Mouse (Mus musculus) kidney, adult 2 months (tissue): Measurements from ENCODE around the gene Uck1. TPM values are rescaled to one million over a fixed set of nuclear protein-coding genes. Genes with fewer than 3 reads are reported as not detected.
"Not testable (repeated sequence)": the region's sequence is repeated elsewhere in the genome, so short reads cannot be mapped to it uniquely, and the experiment has no call there.

Experiments
- DNase-seq: peaks from one replicate; pipeline ENCODE4 v3.0.0; 2021
- H3K27ac ChIP-seq: fragments of 200-500 bp; 2 replicates; pipeline ENCODE4 v1.5.1; 2012; ENCODE audit warnings: low read depth, low read length, control low read depth, inconsistent platforms; ENCODE audit not compliant: insufficient read depth
- H3K27me3 ChIP-seq: fragments of 200-500 bp; replicated peaks from 2 replicates; pipeline ENCODE4 v1.6.1; 2012; ENCODE audit warnings: mild to moderate bottlenecking, moderate library complexity, low read length, inconsistent platforms; ENCODE audit not compliant: control insufficient read depth, insufficient read depth
- H3K36me3 ChIP-seq: fragments of 200-500 bp; 2 replicates; pipeline ENCODE4 v1.6.1; 2012; ENCODE audit warnings: mild to moderate bottlenecking, moderate library complexity, low read length, inconsistent platforms; ENCODE audit not compliant: control insufficient read depth, insufficient read depth
- H3K4me1 ChIP-seq: fragments of 200-500 bp; 2 replicates; pipeline ENCODE4 v1.6.1; 2011; ENCODE audit warnings: low read length; ENCODE audit not compliant: control insufficient read depth, insufficient read depth
- H3K4me3 ChIP-seq: fragments of 200-500 bp; 2 replicates; pipeline ENCODE4 v1.5.1; 2011; ENCODE audit warnings: mild to moderate bottlenecking, low read depth, low read length, control low read depth; ENCODE audit not compliant: insufficient read depth
- CTCF ChIP-seq: fragments of 200-500 bp; conservative IDR thresholded peaks from 2 replicates; pipeline ENCODE4 v1.5.1; 2011; ENCODE audit warnings: low read depth, mild to moderate bottlenecking, control low read depth, low read length, moderate library complexity, mixed read lengths; ENCODE audit not compliant: insufficient read depth, insufficient read length
- POLR2A ChIP-seq: fragments of 200-500 bp; IDR thresholded peaks from one replicate; pipeline ENCODE4 v1.6.1; 2011; ENCODE audit warnings: low read depth, low read length, control low read depth
- WGBS: fragments of 180-500 bp; shearing (Covaris S2); methylation state at CpG from one replicate; pipeline ENCODE4 v1.1.7; 2018; 5-methylcytosine and 5-hydroxymethylcytosine counted together
- polyA plus RNA-seq: library from polyadenylated mRNA; depleted of rRNA; stranded (reverse); fragments of >200 nt; gene quantifications from 2 replicates; pipeline ENCODE4 v1.2.3, GENCODE M21; 2012

Gene Uck1
- polyA plus RNA-seq, 1 experiment: 134 TPM

DNA sequence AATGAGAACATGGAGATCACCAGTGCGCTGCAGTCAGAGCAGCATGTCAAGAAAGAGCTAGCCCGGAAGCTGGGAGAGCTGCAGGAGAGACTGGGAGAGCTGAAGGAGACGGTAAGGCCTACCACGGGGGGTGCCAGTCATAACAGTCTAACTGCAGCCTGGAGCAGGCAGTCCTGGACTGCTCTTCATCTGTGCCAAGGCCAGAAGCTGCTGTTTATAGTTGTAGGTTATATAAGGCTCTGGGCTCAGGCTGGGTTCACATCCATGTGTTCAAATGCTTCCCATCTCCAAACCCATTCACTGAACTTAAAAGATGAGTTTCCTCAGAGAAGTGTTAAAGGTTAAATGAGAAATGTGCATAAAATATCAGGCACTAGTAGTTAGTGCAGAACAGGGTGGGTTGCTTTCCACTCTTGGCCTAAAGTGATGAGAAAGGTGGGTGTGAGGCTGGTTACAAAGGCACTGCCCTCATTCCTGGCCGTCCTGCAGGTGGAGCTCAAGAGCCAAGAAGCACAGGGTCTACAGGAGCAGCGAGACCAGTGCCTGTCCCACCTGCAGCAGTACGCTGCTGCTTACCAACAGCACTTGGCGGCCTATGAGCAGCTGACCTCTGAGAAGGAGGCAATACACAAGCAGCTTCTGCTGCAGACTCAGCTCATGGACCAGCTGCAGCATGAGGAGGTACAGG lies 44.3 kb upstream of the Uck1 start:
- no peaks in the 10 kb centered on the region for H3K36me3 ChIP-seq
- H3K4me1 ChIP-seq: no peaks in the 10 kb centered on the region
- 61% methylated on average over 8 of the region's 8 CpGs for WGBS
- H3K27me3 ChIP-seq: no peaks in the 10 kb centered on the region
- peak; percentile 43 for DNase-seq
- H3K4me3 ChIP-seq: no peak overlapping the region
- no peak for TF ChIP-seq POLR2A
- peak; percentile 74 for TF ChIP-seq CTCF
- H3K27ac ChIP-seq: no peak overlapping the region

DNA sequence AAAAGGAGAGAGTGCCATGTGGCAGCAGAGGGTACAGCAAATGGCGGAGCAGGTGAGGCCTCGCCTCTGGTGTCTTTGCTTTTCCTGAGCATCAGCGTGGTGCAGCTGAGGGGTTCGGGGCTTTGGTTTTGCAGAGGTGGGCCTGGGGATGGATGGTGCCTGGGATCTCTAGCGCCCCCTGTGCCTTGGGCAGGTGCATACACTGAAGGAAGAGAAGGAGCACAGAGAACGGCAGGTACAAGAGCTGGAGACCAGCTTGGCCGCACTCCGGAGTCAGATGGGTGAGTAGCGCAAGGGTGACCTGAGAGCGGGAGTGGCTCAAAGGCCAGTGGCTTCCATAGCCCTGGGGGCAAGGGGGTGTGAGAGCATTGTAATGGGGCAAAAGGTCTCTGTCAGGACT lies 43.0 kb upstream of the Uck1 start:
- TF ChIP-seq POLR2A: no peak
- peak; percentile 34 for TF ChIP-seq CTCF
- H3K4me1 ChIP-seq: no peaks in the 10 kb centered on the region
- no peaks in the 10 kb centered on the region for H3K27me3 ChIP-seq
- H3K27ac ChIP-seq: no peak overlapping the region
- 90% methylated on average over 10 of the region's 10 CpGs for WGBS
- H3K4me3 ChIP-seq: no peak overlapping the region
- H3K36me3 ChIP-seq: no peaks in the 10 kb centered on the region
- no peak for DNase-seq

GRCm38 (mm10) chr2:32299469-32299868 lies 39.5 kb upstream of the Uck1 start:
- no peaks in the 10 kb centered on the region for H3K36me3 ChIP-seq
- no peaks in the 10 kb centered on the region for H3K27me3 ChIP-seq
- TF ChIP-seq POLR2A (no peak), CTCF (no peak)
- H3K4me1 ChIP-seq: no peaks in the 10 kb centered on the region
- 92% methylated on average over 4 of the region's 4 CpGs for WGBS
- DNase-seq: no peak
- H3K4me3 ChIP-seq: no peak overlapping the region
- no peak overlapping the region for H3K27ac ChIP-seq

GRCm38 (mm10) chr2:32295842-32296241 lies 35.9 kb upstream of the Uck1 start:
- H3K27ac ChIP-seq, H3K4me1 ChIP-seq, H3K36me3 ChIP-seq, H3K27me3 ChIP-seq, DNase-seq, H3K4me3 ChIP-seq: not testable (repeated sequence)
- 74% methylated on average over 2 of the region's 2 CpGs for WGBS

DNA sequence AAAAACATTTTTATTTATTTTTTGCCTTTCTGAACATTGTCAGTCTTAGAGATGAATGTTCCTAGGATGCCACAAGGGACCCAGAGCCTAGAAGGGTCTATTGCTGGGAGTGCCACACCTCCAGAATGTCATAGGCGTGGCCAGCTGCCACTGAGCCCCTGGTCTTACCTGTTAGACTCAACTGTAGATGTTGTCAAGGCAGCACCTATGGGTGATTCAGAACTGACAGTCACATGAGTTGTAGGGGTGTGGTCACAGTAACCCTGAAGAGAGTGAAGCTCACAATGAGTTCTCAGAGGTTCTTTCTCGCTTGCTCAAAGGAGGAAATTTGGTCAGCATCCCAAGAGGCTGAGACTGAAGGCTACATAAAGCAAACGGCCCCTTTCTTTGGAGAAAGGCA lies 35.3 kb upstream of the Uck1 start:
- DNase-seq: no peak
- H3K4me1 ChIP-seq: no peaks in the 10 kb centered on the region
- no peaks in the 10 kb centered on the region for H3K27me3 ChIP-seq
- no peak overlapping the region for H3K4me3 ChIP-seq
- WGBS: 89% methylated on average over 3 of the region's 3 CpGs
- no peak overlapping the region for H3K27ac ChIP-seq
- H3K36me3 ChIP-seq: no peaks in the 10 kb centered on the region; the same call in 1 of the 2 replicates
- TF ChIP-seq POLR2A (no peak), CTCF (no peak)

GRCm38 (mm10) chr2:32294348-32294747 lies 34.4 kb upstream of the Uck1 start:
- peaks cover 2% of the 10 kb centered on the region; the same call in 1 of the 2 replicates for H3K4me1 ChIP-seq
- H3K27me3 ChIP-seq: no peaks in the 10 kb centered on the region
- H3K4me3 ChIP-seq: no peak overlapping the region
- WGBS: 52% methylated on average over 8 of the region's 8 CpGs
- DNase-seq: peak; percentile 41
- no peak for TF ChIP-seq POLR2A
- TF ChIP-seq CTCF: no peak
- H3K27ac ChIP-seq: no peak overlapping the region
- H3K36me3 ChIP-seq: no peaks in the 10 kb centered on the region; the same call in 1 of the 2 replicates

DNA sequence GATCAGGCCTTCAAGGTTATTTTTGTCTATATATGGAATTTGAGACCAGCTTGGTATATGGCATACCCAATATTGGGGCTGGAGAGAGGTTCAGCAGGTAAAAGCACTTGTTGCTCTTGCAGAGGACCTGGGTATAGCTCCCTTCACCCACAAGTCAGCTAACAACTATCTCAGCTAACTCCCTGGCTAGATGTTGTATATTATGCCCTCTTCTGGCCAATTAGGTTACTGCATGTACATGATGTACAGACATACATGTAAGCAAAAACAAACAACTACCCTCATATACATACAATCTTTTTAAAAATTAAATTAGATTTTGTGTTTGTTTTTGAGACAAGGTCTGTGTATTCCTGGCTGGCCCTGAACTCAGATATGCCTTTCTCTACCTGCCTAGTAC lies 29.6 kb upstream of the Uck1 start:
- no peak overlapping the region for H3K27ac ChIP-seq
- peaks cover 9% of the 10 kb centered on the region; the same call in 1 of the 2 replicates for H3K4me1 ChIP-seq
- TF ChIP-seq POLR2A: no peak
- 0 out of 2 replicates have a peak, but pooled peaks have one; percentile 25 for TF ChIP-seq CTCF
- H3K4me3 ChIP-seq: no peak overlapping the region
- no peaks in the 10 kb centered on the region for H3K27me3 ChIP-seq
- peak; percentile 66 for DNase-seq
- no peaks in the 10 kb centered on the region; the same call in 1 of the 2 replicates for H3K36me3 ChIP-seq
